Mouse (Mus musculus) bone marrow macrophage, adult 2 months (primary cell): ENCODE measurements around the gene Myadml2.

Experiments used
- CTCF ChIP-seq: IDR thresholded peaks from 2 replicates; pipeline ENCODE4 v1.5.1; 2012; ENCODE audit warnings: low read depth, mild to moderate bottlenecking, low read length, moderate library complexity
- POLR2A ChIP-seq: IDR thresholded peaks from 2 replicates; pipeline ENCODE4 v1.6.1; 2012; ENCODE audit warnings: mild to moderate bottlenecking, low read depth, low read length, borderline replicate concordance

- TF ChIP-seq CTCF (no peak), POLR2A (no peak)
These were observed 50.4 kb downstream of the Myadml2 start for GRCm38 (mm10) chr11:120597240-120598235.
